Comparison of ENCODE assay signal across 17 mouse cellular contexts in the genomic region with DNA sequence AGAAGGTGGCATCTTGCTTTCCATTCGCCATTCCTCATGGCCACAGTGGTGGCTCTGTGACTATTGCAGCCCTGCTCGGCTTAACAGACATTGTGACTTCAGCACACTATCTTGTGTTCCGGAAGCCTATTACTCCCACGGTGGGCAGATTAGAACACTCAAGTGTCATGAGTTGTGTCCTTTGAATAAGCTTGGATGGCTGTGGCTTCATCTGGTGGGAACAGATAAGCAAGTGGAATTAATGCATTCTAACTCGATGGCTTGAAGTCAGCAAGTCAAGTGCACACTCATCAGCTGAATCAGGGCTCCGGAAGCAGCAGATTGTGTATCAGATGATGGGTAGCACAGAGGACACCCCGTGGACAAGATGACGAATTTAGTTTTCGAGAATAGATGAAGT. TPM values are rescaled to one million over a fixed set of nuclear protein-coding genes. Genes with fewer than 3 reads are reported as not detected.
DNase-seq lines count a peak whose midpoint lies in the region; ATAC-seq and TF ChIP-seq lines count a peak whose summit lies in the region.
"Had no signal": no experiment of that assay in that cellular context is flagged by ENCODE, and none has a peak within 500 bp of the region (broad histone marks: within the 10 kb centered on the region; RNA-seq: fewer than 3 reads in every experiment).

No protein-coding gene starts in this region.

- WGBS in heart, postnatal 0 days: 34% methylated on average over 9 of the region's 9 CpGs
- 54% methylated on average over 9 of the region's 9 CpGs for WGBS in heart, adult 2 months
- WGBS in forebrain, embryonic 15.5 days: 92% methylated on average over 9 of the region's 9 CpGs

- H3K9ac ChIP-seq in heart, postnatal 0 days (replicated peaks; ENCODE audit: low read depth, low read length): no peak overlapping the region
- no peak overlapping the region for H3K9ac ChIP-seq in heart, adult 2 months (ENCODE audit: low read depth, low read length)
- H3K9ac ChIP-seq in forebrain, embryonic 15.5 days (replicated peaks): no peak overlapping the region
- H3K9ac ChIP-seq: intestine, embryonic 15.5 days; limb, embryonic 15.5 days had no signal

- H3K27me3 ChIP-seq in heart, postnatal 0 days (ENCODE audit: control insufficient read depth, insufficient read depth, low read length): no peaks in the 10 kb centered on the region
- no peaks in the 10 kb centered on the region for H3K27me3 ChIP-seq in heart, adult 2 months (ENCODE audit: control insufficient read depth, insufficient read depth, low read length)
- H3K27me3 ChIP-seq in forebrain, embryonic 15.5 days: no peaks in the 10 kb centered on the region
- H3K27me3 ChIP-seq: intestine, embryonic 15.5 days; limb, embryonic 15.5 days had no signal

- H3K4me2 ChIP-seq in heart, postnatal 0 days (ENCODE audit: low read depth, low read length): no peak overlapping the region
- H3K4me2 ChIP-seq in forebrain, embryonic 15.5 days (replicated peaks): no peak overlapping the region
- H3K4me2 ChIP-seq: intestine, embryonic 15.5 days; limb, embryonic 15.5 days had no signal

- peak; percentile 46; the same call in 1 of the 2 replicates for TF ChIP-seq EP300 in heart, postnatal 0 days (IDR thresholded peaks at IDR 0.05; ENCODE audit: low read depth)
- TF ChIP-seq EP300 in heart, adult 2 months (IDR thresholded peaks at IDR 0.05; ENCODE audit: insufficient read depth, low read depth, low read length): no peak

- TF ChIP-seq CTCF in heart, postnatal 0 days (IDR thresholded peaks at IDR 0.05; ENCODE audit: low read depth): no peak
- no peak for TF ChIP-seq CTCF in heart, adult 2 months (IDR thresholded peaks at IDR 0.05)

- H3K36me3 ChIP-seq in heart, postnatal 0 days (replicated peaks; ENCODE audit: control insufficient read depth, insufficient read depth, low read length): peaks cover 7% of the 10 kb centered on the region; the same call in 1 of the 2 replicates
- peaks cover 6% of the 10 kb centered on the region; the same call in 1 of the 2 replicates for H3K36me3 ChIP-seq in heart, adult 2 months (ENCODE audit: control insufficient read depth, insufficient read depth, low read length)
- no peaks in the 10 kb centered on the region for H3K36me3 ChIP-seq in forebrain, embryonic 15.5 days
- H3K36me3 ChIP-seq: intestine, embryonic 15.5 days; limb, embryonic 15.5 days had no signal

- peak overlapping the region; percentile 11; the same call in 1 of the 2 replicates for H3K27ac ChIP-seq in heart, postnatal 0 days (ENCODE audit: low read depth)
- H3K27ac ChIP-seq in heart, adult 2 months: no peak overlapping the region
- no peak overlapping the region for H3K27ac ChIP-seq in forebrain, embryonic 15.5 days (replicated peaks)
- H3K27ac ChIP-seq: intestine, embryonic 15.5 days; limb, embryonic 15.5 days had no signal

- intact Hi-C loops in heart, adult 2 months (cut with DNase I): no loop called here

- no peaks in the 10 kb centered on the region for H3K79me2 ChIP-seq in heart, adult 2 months (replicated peaks; ENCODE audit: control insufficient read depth, insufficient read depth, low read length)

- H3K4me3 ChIP-seq in heart, postnatal 0 days (ENCODE audit: low read depth, low read length): no peak overlapping the region
- no peak overlapping the region for H3K4me3 ChIP-seq in heart, adult 2 months
- H3K4me3 ChIP-seq in forebrain, embryonic 15.5 days: no peak overlapping the region
- H3K4me3 ChIP-seq: intestine, embryonic 15.5 days; limb, embryonic 15.5 days had no signal

- no peak for DNase-seq in heart, postnatal 0 days (ENCODE audit: low spot score)
- DNase-seq in heart, adult 2 months: no peak
- peak; percentile 100 for DNase-seq in MEL-GATA-1-ER (ENCODE audit: extremely low read depth, low read depth)
- DNase-seq in embryo, embryonic 10 days (ENCODE audit: low spot score): no peak
- DNase-seq in urinary bladder, postnatal 10 days (ENCODE audit: low spot score): no peak
- DNase-seq: adrenal gland, postnatal 10 days; cerebellum, adult 9-11 months; gastrocnemius, postnatal 36 days; kidney, postnatal 10 days; layer of hippocampus, adult 9-11 months; lung, postnatal 14 days; midbrain, embryonic 14.5 days had no signal

- ATAC-seq in heart, postnatal 0 days (ENCODE audit: insufficient read depth, low read depth): peak; percentile 59; the same call in 1 of the 2 replicates
- peak; percentile 29 to 45; a peak in 2 of 4 replicates for ATAC-seq in hematopoietic stem cell, adult 5-6 weeks (replicated peaks in 1 of 2; ENCODE audit: insufficient read depth in 1 of 2, low FRiP score in 2 of 2, low TSS enrichment in 1 of 2, low read depth in 1 of 2, poor library complexity in 2 of 2, severe bottlenecking in 2 of 2)
- peak; percentile 26 for ATAC-seq in megakaryocyte, adult 5-6 weeks (ENCODE audit: poor library complexity, severe bottlenecking)
- ATAC-seq in forebrain, embryonic 15.5 days (replicated peaks): no peak
- ATAC-seq: intestine, embryonic 15.5 days had no signal

- no peak for TF ChIP-seq POLR2A in heart, adult 2 months (IDR thresholded peaks at IDR 0.05; ENCODE audit: insufficient read depth, low read depth, low read length)

- peaks cover 29% of the 10 kb centered on the region for H3K4me1 ChIP-seq in heart, postnatal 0 days (ENCODE audit: control insufficient read depth, insufficient read depth)
- peaks cover 6% of the 10 kb centered on the region for H3K4me1 ChIP-seq in heart, adult 2 months (ENCODE audit: control insufficient read depth, insufficient read depth, low read length)
- peaks cover 7% of the 10 kb centered on the region for H3K4me1 ChIP-seq in forebrain, embryonic 15.5 days

- H3K9me3 ChIP-seq in heart, postnatal 0 days (replicated peaks; ENCODE audit: control insufficient read depth, low read length): no peaks in the 10 kb centered on the region
- H3K9me3 ChIP-seq in forebrain, embryonic 15.5 days: no peaks in the 10 kb centered on the region
- H3K9me3 ChIP-seq: intestine, embryonic 15.5 days; limb, embryonic 15.5 days had no signal

RNA-seq across cellular contexts. Expression of a gene that starts 23.5 kb away (rescaled TPM):
- 11.8 and 16.1 TPM in 2 replicates for total RNA-seq in heart, postnatal 0 days (2014; rRNA removed; ENCODE audit: low replicate concordance)
- 11.1 and 11.8 TPM in 2 replicates for polyA plus RNA-seq in heart, postnatal 0 days (2015; fragmentation: Nextera tagmentation; extraction: Ambion mirVana)
- total RNA-seq in heart, adult 2 months (2021): 1 to 10 TPM; 5.0 to 6.9 TPM
- 4.0 and 5.2 TPM in 2 replicates for polyA plus RNA-seq in heart, adult 2 months (2012; rRNA removed)
- 442 and 504 TPM in 2 replicates for total RNA-seq in hematopoietic stem cell, adult 5-6 weeks (2017)
- 74.2 and 74.8 TPM in 2 replicates for total RNA-seq in megakaryocyte, adult 5-6 weeks (2015)
- total RNA-seq in megakaryocyte, adult 5-6 weeks (2017): 95.7 and 112 TPM in 2 replicates
- 3.7 and 4.3 TPM in 2 replicates for polyA plus RNA-seq in forebrain, embryonic 15.5 days (2015; fragmentation: Nextera tagmentation; extraction: Ambion mirVana)

RNA-seq across cellular contexts. Expression of a gene that starts 39.6 kb away (rescaled TPM):
- 62.6 and 125 TPM in 2 replicates for total RNA-seq in heart, postnatal 0 days (2014; rRNA removed; ENCODE audit: low replicate concordance)
- polyA plus RNA-seq in heart, postnatal 0 days (2015; fragmentation: Nextera tagmentation; extraction: Ambion mirVana): 137 and 138 TPM in 2 replicates
- 100 to 1,000 TPM in 1 of 2 experiments, 10 to 100 TPM in 1; 88.9 to 107 TPM for total RNA-seq in heart, adult 2 months (2021)
- 48.7 and 77.2 TPM in 2 replicates for polyA plus RNA-seq in heart, adult 2 months (2012; rRNA removed)
- total RNA-seq in hematopoietic stem cell, adult 5-6 weeks (2017): 85.1 and 90.1 TPM in 2 replicates
- total RNA-seq in megakaryocyte, adult 5-6 weeks (2015): 107 and 129 TPM in 2 replicates
- 102 and 112 TPM in 2 replicates for total RNA-seq in megakaryocyte, adult 5-6 weeks (2017)
- 136 and 138 TPM in 2 replicates for polyA plus RNA-seq in forebrain, embryonic 15.5 days (2015; fragmentation: Nextera tagmentation; extraction: Ambion mirVana)
